Mouse (Mus musculus) regulatory T cell (primary cell): ENCODE data around the gene Cldn15.

Source experiments
- in situ Hi-C: fragments of 300-600 bp; cut with MboI, MseI; formaldehyde crosslinking; loops from one replicate; pipeline ENCODE4 v1.15.1; 2025; ENCODE audit warnings: high pct_unique_total_duplicates

Cldn15 gene

GRCm38 (mm10) chr5:136980974-136981373 is 14.6 kb downstream of the Cldn15 start:
- in situ Hi-C loops = no loop called here

GRCm38 (mm10) chr5:136982338-136982930 is 16.0 kb downstream of the Cldn15 start:
- in situ Hi-C loops = no loop called here

GRCm38 (mm10) chr5:136984828-136985227 is 18.4 kb downstream of the Cldn15 start:
- in situ Hi-C loops = no loop called here

- in situ Hi-C loops = no loop called here
Measured at GRCm38 (mm10) chr5:136986695-136987137, 20.3 kb downstream of the Cldn15 start, which contains the start of gene Plod3. Gene Plod3, plus strand, starts transcription at chr5:136987019.

- in situ Hi-C loops = no loop called here
Measured at GRCm38 (mm10) chr5:136987138-136987933, 20.9 kb downstream of the Cldn15 start.

GRCm38 (mm10) chr5:136987934-136988271 is 21.5 kb downstream of the Cldn15 start, which contains the start of gene Znhit1:
Gene Znhit1, minus strand, starts transcription at chr5:136988021.
- in situ Hi-C loops = no loop called here

GRCm38 (mm10) chr5:136988420-136988819 is 22.0 kb downstream of the Cldn15 start:
- in situ Hi-C loops = no loop called here

- in situ Hi-C loops = no loop called here
Measured at GRCm38 (mm10) chr5:136989801-136990200, 23.4 kb downstream of the Cldn15 start.

GRCm38 (mm10) chr5:136999449-136999848 is 33.0 kb downstream of the Cldn15 start:
- in situ Hi-C loops = no loop called here

- in situ Hi-C loops = no loop called here
Measured at GRCm38 (mm10) chr5:137000612-137001011, 34.2 kb downstream of the Cldn15 start.

GRCm38 (mm10) chr5:137007276-137007675 is 40.9 kb downstream of the Cldn15 start:
- in situ Hi-C loops = no loop called here

GRCm38 (mm10) chr5:137009988-137010387 is 43.6 kb downstream of the Cldn15 start:
- in situ Hi-C loops = no loop called here

GRCm38 (mm10) chr5:137012401-137012950 is 46.1 kb downstream of the Cldn15 start:
- in situ Hi-C loops = no loop called here

GRCm38 (mm10) chr5:137015913-137016312 is 49.5 kb downstream of the Cldn15 start:
- in situ Hi-C loops = no loop called here

GRCm38 (mm10) chr5:137024318-137024717 is 57.9 kb downstream of the Cldn15 start:
- in situ Hi-C loops = no loop called here

- in situ Hi-C loops = no loop called here
Measured at GRCm38 (mm10) chr5:137025132-137025531, 58.7 kb downstream of the Cldn15 start.
